Mouse (Mus musculus) ES-Bruce4 (cell line): ENCODE results near the gene Rtp1. TPM values are rescaled to one million over a fixed set of nuclear protein-coding genes. Genes with fewer than 3 reads are reported as not detected.

ENCODE experiments used
- H3K27ac ChIP-seq: 2 replicates; pipeline ENCODE4 v1.5.1; 2012; ENCODE audit warnings: low read length, inconsistent platforms; ENCODE audit not compliant: insufficient read depth
- H3K27me3 ChIP-seq: 2 replicates; pipeline ENCODE4 v1.6.1; 2012; ENCODE audit warnings: mild to moderate bottlenecking, low read length, inconsistent platforms; ENCODE audit not compliant: control insufficient read depth, poor library complexity, insufficient read depth, severe bottlenecking
- H3K36me3 ChIP-seq: 2 replicates; pipeline ENCODE4 v1.6.1; 2012; ENCODE audit warnings: inconsistent platforms, mild to moderate bottlenecking, low read length, moderate library complexity; ENCODE audit not compliant: control insufficient read depth, poor library complexity, insufficient read depth, severe bottlenecking
- H3K4me1 ChIP-seq: one replicate; pipeline ENCODE4 v1.8.1; 2011; ENCODE audit warnings: low read length; ENCODE audit not compliant: control insufficient read depth, insufficient read depth
- H3K4me3 ChIP-seq: 2 replicates; pipeline ENCODE4 v1.5.1; 2011; ENCODE audit warnings: low read depth, mild to moderate bottlenecking, low read length
- H3K9ac ChIP-seq: 2 replicates; pipeline ENCODE4 v1.6.1; 2012; ENCODE audit warnings: low read depth, mild to moderate bottlenecking, inconsistent platforms; ENCODE audit not compliant: poor library complexity, severe bottlenecking
- H3K9me3 ChIP-seq: replicated peaks from 2 replicates; pipeline ENCODE4 v1.6.1; 2012; ENCODE audit warnings: mild to moderate bottlenecking, low read length, inconsistent platforms; ENCODE audit not compliant: control insufficient read depth, poor library complexity, insufficient read depth, severe bottlenecking
- CTCF ChIP-seq: IDR thresholded peaks from one replicate; pipeline ENCODE4 v1.8.1; 2011; ENCODE audit warnings: low read depth, low read length
- EP300 ChIP-seq: IDR thresholded peaks from 2 replicates; pipeline ENCODE4 v1.6.1; 2011; ENCODE audit warnings: low read depth, low read length; ENCODE audit not compliant: insufficient read depth
- POLR2A ChIP-seq: IDR thresholded peaks from one replicate; pipeline ENCODE4 v1.8.1; 2011; ENCODE audit warnings: low read length; ENCODE audit not compliant: insufficient read depth
- polyA plus RNA-seq: library from polyadenylated mRNA; stranded (reverse); fragments of >200 nt; gene quantifications from 2 replicates; pipeline ENCODE4 v1.2.4, GENCODE M21; 2011; ENCODE audit warnings: low read depth; ENCODE audit not compliant: missing spikeins, insufficient read depth, insufficient read length

Rtp1 gene
- polyA plus RNA-seq, 1 experiment = not detected

GRCm38 (mm10) chr16:23479872-23480603 lies 51.1 kb downstream of the Rtp1 start:
- no peak overlapping the region for H3K9ac ChIP-seq
- no peak overlapping the region for H3K4me3 ChIP-seq
- H3K4me1 ChIP-seq = no peaks in the 10 kb centered on the region
- H3K36me3 ChIP-seq = no peaks in the 10 kb centered on the region
- TF ChIP-seq POLR2A = no peak
- TF ChIP-seq CTCF = no peak
- no peak for TF ChIP-seq EP300
- no peaks in the 10 kb centered on the region for H3K9me3 ChIP-seq
- no peaks in the 10 kb centered on the region for H3K27me3 ChIP-seq
- no peak overlapping the region for H3K27ac ChIP-seq

GRCm38 (mm10) chr16:23482218-23482617 lies 53.3 kb downstream of the Rtp1 start:
- 0 out of 2 replicates have a peak, but pooled peaks have one; percentile 9 for TF ChIP-seq EP300
- TF ChIP-seq CTCF = no peak

DNA sequence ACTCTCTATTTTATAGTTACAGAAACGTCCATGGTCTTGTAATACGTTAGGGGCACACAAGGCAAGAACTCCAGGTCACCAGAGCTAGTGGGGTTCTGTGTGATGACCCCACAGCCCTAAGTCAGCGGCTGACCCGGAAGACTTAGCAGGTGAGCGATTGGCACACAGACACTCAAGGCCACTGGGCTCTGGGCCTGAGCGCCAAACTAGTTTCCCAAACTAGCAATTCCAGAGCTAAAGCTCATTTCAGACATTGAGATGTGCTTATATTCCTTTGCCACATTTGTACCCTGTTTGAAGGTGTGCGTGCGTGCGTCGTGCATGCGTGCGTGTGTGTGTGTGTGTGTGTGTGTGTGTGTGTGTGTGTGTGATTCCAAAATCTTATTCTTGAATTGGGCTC lies 53.9 kb downstream of the Rtp1 start:
- TF ChIP-seq POLR2A = no peak
- no peak for TF ChIP-seq CTCF
- TF ChIP-seq EP300 = no peak
- H3K36me3 ChIP-seq = no peaks in the 10 kb centered on the region
- H3K9ac ChIP-seq = no peak overlapping the region
- H3K9me3 ChIP-seq = no peaks in the 10 kb centered on the region
- no peaks in the 10 kb centered on the region for H3K4me1 ChIP-seq
- no peak overlapping the region for H3K4me3 ChIP-seq
- no peak overlapping the region for H3K27ac ChIP-seq
- no peaks in the 10 kb centered on the region for H3K27me3 ChIP-seq

More at GRCm38 (mm10) chr16:23482218-23482617, 53.3 kb downstream of the Rtp1 start:
- H3K9ac ChIP-seq = no peak overlapping the region
- no peaks in the 10 kb centered on the region for H3K9me3 ChIP-seq
- H3K36me3 ChIP-seq = no peaks in the 10 kb centered on the region
- no peaks in the 10 kb centered on the region for H3K27me3 ChIP-seq
- no peak overlapping the region for H3K4me3 ChIP-seq
- H3K27ac ChIP-seq = no peak overlapping the region
- no peaks in the 10 kb centered on the region for H3K4me1 ChIP-seq

- Histone ChIP-seq H3K36me3 (no peaks in the 10 kb centered on the region), H3K27ac (no peak overlapping the region), H3K9me3 (no peaks in the 10 kb centered on the region), H3K4me1 (no peaks in the 10 kb centered on the region), H3K9ac (no peak overlapping the region), H3K4me3 (no peak overlapping the region), H3K27me3 (no peaks in the 10 kb centered on the region)
- no peak for TF ChIP-seq CTCF
- TF ChIP-seq EP300 = no peak
- TF ChIP-seq POLR2A = no peak
These were observed 54.4 kb downstream of the Rtp1 start for GRCm38 (mm10) chr16:23483292-23483691.

Other genes starting within 250 kb of the Rtp1 start
- gene St6gal1, start 204.4 kb upstream of the Rtp1 start, polyA plus RNA-seq = 13.9 and 14.0 TPM in 2 replicates
- gene Rtp4, start 91.2 kb downstream of the Rtp1 start, polyA plus RNA-seq = 2.1 and 4.0 TPM in 2 replicates
- 2.5 TPM in 2 replicates for gene Masp1, start 91.7 kb downstream of the Rtp1 start, polyA plus RNA-seq